Mouse (Mus musculus): Measurements from ENCODE around the gene Ppp1r11.

The Ppp1r11 gene

GRCm38 (mm10) chr17:36961125-36961524 is 9.6 kb upstream of the Ppp1r11 start:
- no peak for DNase-seq (ENCODE audit: low spot score)

- no peak for DNase-seq (ENCODE audit: low spot score)
Observed at GRCm38 (mm10) chr17:36958884-36959283, 7.3 kb upstream of the Ppp1r11 start.

GRCm38 (mm10) chr17:36957999-36958743 is 6.6 kb upstream of the Ppp1r11 start, which contains the start of the genes Znrd1 and Znrd1as:
TSS of gene Znrd1 (minus strand) at chr17:36958559.
TSS of gene Znrd1as (plus strand) at chr17:36958592.
- DNase-seq (ENCODE audit: low spot score), result peak; percentile 99

- DNase-seq (ENCODE audit: low spot score), result no peak
Observed at GRCm38 (mm10) chr17:36953062-36953461, 1.5 kb upstream of the Ppp1r11 start.

- DNase-seq (ENCODE audit: low spot score), result no peak
Observed at GRCm38 (mm10) chr17:36952631-36953030, 1.1 kb upstream of the Ppp1r11 start.

- DNase-seq (ENCODE audit: low spot score), result no peak
Observed at GRCm38 (mm10) chr17:36949265-36949664, 2.3 kb downstream of the Ppp1r11 start.

GRCm38 (mm10) chr17:36948286-36948685 is 3.3 kb downstream of the Ppp1r11 start:
- DNase-seq (ENCODE audit: low spot score), result no peak

- DNase-seq (ENCODE audit: low spot score), result peak; percentile 77
Observed at GRCm38 (mm10) chr17:36947051-36947819, 4.3 kb downstream of the Ppp1r11 start.

GRCm38 (mm10) chr17:36944121-36944775 is 7.3 kb downstream of the Ppp1r11 start:
- DNase-seq (ENCODE audit: low spot score), result peak; percentile 44

- DNase-seq (ENCODE audit: low spot score), result peak; percentile 3
Observed at GRCm38 (mm10) chr17:36943691-36944090, 7.8 kb downstream of the Ppp1r11 start.

- DNase-seq (ENCODE audit: low spot score), result peak; percentile 7
Observed at GRCm38 (mm10) chr17:36942791-36943471, 8.6 kb downstream of the Ppp1r11 start, which contains the start of gene Rnf39. TSS of gene Rnf39 (plus strand) at chr17:36942918.

GRCm38 (mm10) chr17:36942391-36942790 is 9.2 kb downstream of the Ppp1r11 start:
- DNase-seq (ENCODE audit: low spot score), result no peak

GRCm38 (mm10) chr17:36938056-36938455 is 13.5 kb downstream of the Ppp1r11 start:
- no peak for DNase-seq (ENCODE audit: low spot score)

- no peak for DNase-seq (ENCODE audit: low spot score)
Observed at GRCm38 (mm10) chr17:36931806-36932205, 19.7 kb downstream of the Ppp1r11 start.

GRCm38 (mm10) chr17:36931130-36931529 is 20.4 kb downstream of the Ppp1r11 start:
- DNase-seq (ENCODE audit: low spot score), result no peak

GRCm38 (mm10) chr17:36930233-36930632 is 21.3 kb downstream of the Ppp1r11 start:
- DNase-seq (ENCODE audit: low spot score), result no peak

GRCm38 (mm10) chr17:36929236-36929932 is 22.2 kb downstream of the Ppp1r11 start:
- DNase-seq (ENCODE audit: low spot score), result no peak

- no peak for DNase-seq (ENCODE audit: low spot score)
Observed at GRCm38 (mm10) chr17:36927496-36928120, 23.9 kb downstream of the Ppp1r11 start.

- no peak for DNase-seq (ENCODE audit: low spot score)
Observed at GRCm38 (mm10) chr17:36923491-36923890, 28.1 kb downstream of the Ppp1r11 start.

- no peak for DNase-seq (ENCODE audit: low spot score)
Observed at GRCm38 (mm10) chr17:36922715-36923114, 28.8 kb downstream of the Ppp1r11 start.

GRCm38 (mm10) chr17:36920239-36920638 is 31.3 kb downstream of the Ppp1r11 start:
- no peak for DNase-seq (ENCODE audit: low spot score)

All from retina, embryonic 14.5 days (tissue).